Mouse (Mus musculus) heart, postnatal 0 days (tissue): Measurements from ENCODE around the gene Mgat4a.
"Not testable (repeated sequence)": the region's sequence is repeated elsewhere in the genome, so short reads cannot be mapped to it uniquely, and the experiment has no call there.

Source experiments
- CTCF ChIP-seq: IDR thresholded peaks from 2 replicates; pipeline ENCODE4 v1.5.1; 2016; ENCODE audit warnings: antibody characterized with exemption, control low read depth, low read depth
- EP300 ChIP-seq: IDR thresholded peaks from 2 replicates; pipeline ENCODE4 v1.6.1; 2016; ENCODE audit warnings: antibody characterized with exemption, low read depth

DNA sequence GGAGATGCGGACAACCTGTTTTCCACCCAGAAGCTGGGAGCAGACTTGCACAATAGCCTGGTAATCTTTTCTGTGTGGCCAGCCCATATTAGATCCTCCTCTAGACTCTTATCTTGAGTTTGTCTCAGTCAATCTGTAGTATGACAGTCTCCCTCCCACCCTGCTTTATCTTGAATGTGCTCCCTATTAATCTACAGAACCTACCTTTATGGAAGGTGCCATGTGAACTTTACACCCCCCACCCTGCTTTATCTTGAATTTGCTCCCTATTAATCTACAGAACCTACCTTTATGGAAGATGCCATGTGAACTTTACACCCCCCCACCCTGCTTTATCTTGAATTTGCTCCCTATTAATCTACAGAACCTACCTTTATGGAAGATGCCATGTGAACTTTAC lies 41.4 kb downstream of the Mgat4a start:
- not testable (repeated sequence) for TF ChIP-seq EP300, CTCF
